Mouse (Mus musculus): ENCODE data around the gene Prox1. TPM values are rescaled to one million over a fixed set of nuclear protein-coding genes. Genes with fewer than 3 reads are reported as not detected.

Prox1 gene
- total RNA-seq, 1 experiment, result 0.18 TPM

- H3K4me1 ChIP-seq (ENCODE audit: control insufficient read depth in 2 of 2, insufficient read depth in 2 of 2, low read length in 2 of 2, poor library complexity in 1 of 2), result peaks cover 0 to 2% of the 10 kb centered on the region in 2 experiments; a peak in 1 of 4 replicates
- peak overlapping the region; percentile 61 to 73; a peak in 3 of 4 replicates for H3K4me3 ChIP-seq (ENCODE audit: insufficient read depth in 1 of 2, low read depth in 1 of 2, low read length in 2 of 2, poor library complexity in 1 of 2, severe bottlenecking in 1 of 2)
- in situ Hi-C loops (cut with MboI; ENCODE audit: low sequenced_read_pairs in 2 of 2, unreplicated experiment in 2 of 2), result loop anchor here (10.0 to 25.0 kb wide), 2 partner anchors 434 to 446 kb away; partner anchors contain the start of gene Ptpn14 (in 2 of the 2)
- no peak for DNase-seq (ENCODE audit: low read depth, low spot score)
- TF ChIP-seq ZNF384 (IDR thresholded peaks at IDR 0.05; ENCODE audit: low read depth, low read length) (peak; percentile 54; the same call in 1 of the 2 replicates), CHD2 (IDR thresholded peaks at IDR 0.05; ENCODE audit: low read depth, low read length) (no peak)
- H3K9ac ChIP-seq (ENCODE audit: insufficient read depth, low read depth, low read length, poor library complexity, severe bottlenecking), result no peak overlapping the region
- H3K36me3 ChIP-seq (ENCODE audit: control insufficient read depth, insufficient read depth, low read length, poor library complexity, severe bottlenecking), result no peaks in the 10 kb centered on the region
- no peak overlapping the region for H3K27ac ChIP-seq (ENCODE audit: insufficient read depth, low read depth, low read length, poor library complexity, severe bottlenecking)
- H3K9me3 ChIP-seq (ENCODE audit: control insufficient read depth, insufficient read depth, low read depth, low read length), result no peaks in the 10 kb centered on the region
These were observed 304 bp upstream of the Prox1 start for GRCm38 (mm10) chr1:190170819-190171216.

DNA sequence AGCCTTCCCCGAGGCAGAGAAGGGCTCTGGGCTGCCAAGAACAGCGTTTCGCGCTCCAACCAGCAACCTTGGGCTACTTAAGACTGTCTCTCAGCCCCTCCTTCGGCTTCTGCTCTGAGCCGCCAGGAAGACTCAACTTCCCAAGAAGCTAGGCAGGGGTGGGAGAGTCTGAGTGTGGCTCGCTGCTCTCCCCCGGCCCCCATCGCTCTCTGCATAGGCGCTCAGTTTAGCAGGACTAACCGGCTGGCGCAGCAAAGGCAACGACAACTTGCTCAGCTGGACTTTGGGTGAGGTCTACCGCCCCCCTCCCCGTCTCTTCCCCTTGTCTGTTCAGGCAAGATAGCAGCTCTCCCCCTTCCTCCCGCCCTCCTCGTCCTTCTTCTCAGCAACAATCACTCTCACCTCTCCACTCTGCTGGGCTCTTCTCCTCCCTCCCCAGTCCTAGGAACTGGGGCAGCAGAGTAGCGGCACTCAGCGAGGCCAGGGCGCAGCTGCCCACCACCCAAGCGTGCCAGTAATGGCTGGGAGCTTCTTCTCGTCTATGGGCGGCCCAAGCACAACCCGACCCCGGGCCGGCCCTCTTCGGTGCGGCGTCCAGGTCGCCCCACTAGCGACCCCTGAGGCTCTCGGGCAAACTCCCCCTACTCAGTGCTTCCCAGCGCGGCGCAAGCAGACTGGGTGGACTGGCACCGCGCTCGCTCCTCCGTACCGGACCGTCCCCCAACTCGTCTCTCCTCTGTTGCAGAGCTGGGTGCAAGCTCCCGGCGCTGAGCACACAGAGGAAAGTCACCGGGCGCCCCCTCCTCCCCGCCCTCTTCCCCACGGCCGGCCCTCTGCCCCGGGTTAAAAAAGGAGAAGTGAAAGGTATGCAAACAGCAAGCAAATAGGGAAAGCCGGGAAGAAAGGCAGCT lies 1.5 kb downstream of the Prox1 start:
- Histone ChIP-seq H3K4me3 (ENCODE audit: insufficient read depth in 1 of 2, low read depth in 1 of 2, low read length in 2 of 2, poor library complexity in 1 of 2, severe bottlenecking in 1 of 2) (peak overlapping the region; percentile 67 to 73), H3K27ac (ENCODE audit: insufficient read depth, low read depth, low read length, poor library complexity, severe bottlenecking) (no peak overlapping the region), H3K36me3 (ENCODE audit: control insufficient read depth, insufficient read depth, low read length, poor library complexity, severe bottlenecking) (no peaks in the 10 kb centered on the region), H3K9me3 (ENCODE audit: control insufficient read depth, insufficient read depth, low read depth, low read length) (no peaks in the 10 kb centered on the region), H3K9ac (ENCODE audit: insufficient read depth, low read depth, low read length, poor library complexity, severe bottlenecking) (no peak overlapping the region), H3K4me1 (ENCODE audit: control insufficient read depth in 2 of 2, insufficient read depth in 2 of 2, low read length in 2 of 2, poor library complexity in 1 of 2) (peaks cover 0 to 2% of the 10 kb centered on the region in 2 experiments; a peak in 1 of 4 replicates)
- TF ChIP-seq ZNF384 (IDR thresholded peaks at IDR 0.05; ENCODE audit: low read depth, low read length) (no peak), HCFC1 (IDR thresholded peaks at IDR 0.05; ENCODE audit: borderline replicate concordance, insufficient read depth, low read length) (peak; percentile 57; the same call in 1 of the 2 replicates)
- peak; percentile 47 for DNase-seq (ENCODE audit: low read depth, low spot score)
- in situ Hi-C loops (cut with MboI; ENCODE audit: low sequenced_read_pairs in 2 of 2, unreplicated experiment in 2 of 2), result loop anchor here in 1 of 2 experiments (25.0 kb wide), 1 partner anchor 432 kb away; the partner anchor contains the start of gene Ptpn14

- TF ChIP-seq CHD2 (IDR thresholded peaks at IDR 0.05; ENCODE audit: low read depth, low read length) (no peak), MAFK (IDR thresholded peaks at IDR 0.05; ENCODE audit: insufficient read depth, low read depth, low read length) (no peak), HCFC1 (IDR thresholded peaks at IDR 0.05; ENCODE audit: borderline replicate concordance, insufficient read depth, low read length) (no peak), ZNF384 (IDR thresholded peaks at IDR 0.05; ENCODE audit: low read depth, low read length) (no peak), ZC3H11A (IDR thresholded peaks at IDR 0.05; ENCODE audit: borderline replicate concordance, low read depth, low read length) (no peak)
- DNase-seq (ENCODE audit: low read depth, low spot score), result no peak
- Histone ChIP-seq H3K36me3 (ENCODE audit: control insufficient read depth, insufficient read depth, low read length, poor library complexity, severe bottlenecking) (no peaks in the 10 kb centered on the region), H3K4me3 (ENCODE audit: insufficient read depth in 1 of 2, low read depth in 1 of 2, low read length in 2 of 2, poor library complexity in 1 of 2, severe bottlenecking in 1 of 2) (no peak overlapping the region), H3K9me3 (ENCODE audit: control insufficient read depth, insufficient read depth, low read depth, low read length) (no peaks in the 10 kb centered on the region), H3K4me1 (ENCODE audit: control insufficient read depth in 2 of 2, insufficient read depth in 2 of 2, low read length in 2 of 2, poor library complexity in 1 of 2) (peaks cover 0 to 2% of the 10 kb centered on the region in 2 experiments; a peak in 1 of 4 replicates), H3K27ac (ENCODE audit: insufficient read depth, low read depth, low read length, poor library complexity, severe bottlenecking) (no peak overlapping the region), H3K9ac (ENCODE audit: insufficient read depth, low read depth, low read length, poor library complexity, severe bottlenecking) (no peak overlapping the region)
- in situ Hi-C loops (cut with MboI; ENCODE audit: low sequenced_read_pairs in 2 of 2, unreplicated experiment in 2 of 2), result loop anchor here in 1 of 2 experiments (25.0 kb wide), 1 partner anchor 431 kb away; the partner anchor contains the start of gene Ptpn14
These were observed 2.4 kb downstream of the Prox1 start for GRCm38 (mm10) chr1:190168115-190168514.

- TF ChIP-seq ZNF384 (IDR thresholded peaks at IDR 0.05; ENCODE audit: low read depth, low read length), result no peak
- TF ChIP-seq MAFK (IDR thresholded peaks at IDR 0.05; ENCODE audit: insufficient read depth, low read depth, low read length), result no peak
- no peak for TF ChIP-seq HCFC1 (IDR thresholded peaks at IDR 0.05; ENCODE audit: borderline replicate concordance, insufficient read depth, low read length)
- TF ChIP-seq CHD2 (IDR thresholded peaks at IDR 0.05; ENCODE audit: low read depth, low read length), result no peak
- no peak for TF ChIP-seq ZC3H11A (IDR thresholded peaks at IDR 0.05; ENCODE audit: borderline replicate concordance, low read depth, low read length)
- H3K27ac ChIP-seq (ENCODE audit: insufficient read depth, low read depth, low read length, poor library complexity, severe bottlenecking), result no peak overlapping the region
- in situ Hi-C loops (cut with MboI; ENCODE audit: low sequenced_read_pairs in 2 of 2, unreplicated experiment in 2 of 2), result loop anchor here in 1 of 2 experiments (25.0 kb wide), 1 partner anchor 430 kb away; the partner anchor contains the start of gene Ptpn14
- DNase-seq (ENCODE audit: low read depth, low spot score), result no peak
- no peak overlapping the region for H3K4me3 ChIP-seq (ENCODE audit: insufficient read depth in 1 of 2, low read depth in 1 of 2, low read length in 2 of 2, poor library complexity in 1 of 2, severe bottlenecking in 1 of 2)
- no peaks in the 10 kb centered on the region for H3K9me3 ChIP-seq (ENCODE audit: control insufficient read depth, insufficient read depth, low read depth, low read length)
- H3K9ac ChIP-seq (ENCODE audit: insufficient read depth, low read depth, low read length, poor library complexity, severe bottlenecking), result no peak overlapping the region
- no peaks in the 10 kb centered on the region for H3K36me3 ChIP-seq (ENCODE audit: control insufficient read depth, insufficient read depth, low read length, poor library complexity, severe bottlenecking)
- peaks cover 0 to 2% of the 10 kb centered on the region in 2 experiments; a peak in 1 of 4 replicates for H3K4me1 ChIP-seq (ENCODE audit: control insufficient read depth in 2 of 2, insufficient read depth in 2 of 2, low read length in 2 of 2, poor library complexity in 1 of 2)
These were observed 2.9 kb downstream of the Prox1 start for GRCm38 (mm10) chr1:190167609-190168008.
